14 mouse cellular contexts compared by ENCODE assay signal in genomic region chr16:85085902-85086301, GRCm38 (mm10).
A peak's percentile ranks its signal among the peaks of the same experiment; 100 is the strongest.
DNase-seq lines count a peak whose midpoint lies in the region; ATAC-seq and TF ChIP-seq lines count a peak whose summit lies in the region.
"Had no signal": no experiment of that assay in that cellular context is flagged by ENCODE, and none has a peak within 500 bp of the region (broad histone marks: within the 10 kb centered on the region; RNA-seq: fewer than 3 reads in every experiment).

No protein-coding gene starts in this region.

- ATAC-seq in megakaryocyte-erythroid progenitor cell, adult 5-6 weeks (replicated peaks; ENCODE audit: low FRiP score, low TSS enrichment, poor library complexity, severe bottlenecking): no peak
- ATAC-seq: Patski had no signal

- no peak overlapping the region for H3K4me3 ChIP-seq in layer of hippocampus, adult 2 months
- H3K4me3 ChIP-seq: limb, embryonic 13.5 days; lung, embryonic 15.5 days; midbrain, embryonic 12.5 days had no signal

- no peak for DNase-seq in layer of hippocampus, adult 2 months (ENCODE audit: low spot score in 2 of 2)
- no peak for DNase-seq in layer of hippocampus, adult 9-10 months (ENCODE audit: low spot score)
- peak; percentile 44 for DNase-seq in adipocyte (ENCODE audit: low spot score)
- peak; percentile 16 for DNase-seq in adrenal gland, postnatal 25 days
- DNase-seq in cerebellum, adult 9-10 months: peak; percentile 74
- DNase-seq in embryo, embryonic 11 days: no peak
- DNase-seq: gastrocnemius, postnatal 25 days; kidney, adult 18-20 months; thymus, adult 2 months had no signal

- H3K27ac ChIP-seq in layer of hippocampus, adult 2 months: peak overlapping the region; percentile 49; the same call in 1 of the 2 replicates
- H3K27ac ChIP-seq: limb, embryonic 13.5 days; lung, embryonic 15.5 days; midbrain, embryonic 12.5 days had no signal

- no peak for TF ChIP-seq CTCF in layer of hippocampus, adult 2 months (conservative IDR thresholded peaks at IDR 0.05)

Comparison
In these comparisons a context has a peak if more than half of its experiments do, and no peak if none do; other contexts are left out.
1. DNase-seq: peak in adipocyte (single experiment), adrenal gland, postnatal 25 days (single experiment) and cerebellum, adult 9-10 months (single experiment); none in layer of hippocampus, adult 2 months (0 of 2), layer of hippocampus, adult 9-10 months (single experiment) and embryo, embryonic 11 days (single experiment).